Mouse (Mus musculus) inflammation-experienced regulatory T-cells, adult 6 months (primary cell): Measurements from ENCODE around the gene Fbxo36. TPM values are rescaled to one million over a fixed set of nuclear protein-coding genes. Genes with fewer than 3 reads are reported as not detected.

Experiments
- polyA plus RNA-seq, 3 experiments: library from polyadenylated mRNA; unstranded; fragments of 100-300 nt; shearing (Covaris generic); gene quantifications; one replicate each; pipeline ENCODE4 v1.2.1; 2017

The Fbxo36 gene
- polyA plus RNA-seq, 3 experiments from 2014 or later, result 1.7 to 3.1 (median 2.0) TPM

Other genes with a start within 250 kb of the Fbxo36 start
- under 1 TPM in 1 of 3 experiments, not detected in 2; 0.15 TPM for gene Dner, start 143.6 kb upstream of the Fbxo36 start, polyA plus RNA-seq
- 100 to 1,000 TPM; 143 to 156 (median 151) TPM for gene Trip12, start 675 bp downstream of the Fbxo36 start, polyA plus RNA-seq
- not detected for gene Slc16a14, start 95.3 kb downstream of the Fbxo36 start, polyA plus RNA-seq